Mouse (Mus musculus) erythroblast, embryonic 14.5 days (primary cell): ENCODE measurements around the gene Fgfr2.

Experiments
- GATA1 ChIP-seq: IDR thresholded peaks from 2 replicates; pipeline ENCODE4 v1.6.1; 2012; ENCODE audit warnings: low read length, inconsistent platforms, mixed read lengths
- TAL1 ChIP-seq: IDR thresholded peaks from 3 replicates; pipeline ENCODE4 v1.6.1; 2012; ENCODE audit warnings: low read length, inconsistent platforms, mixed read lengths

GRCm38 (mm10) chr7:132410958-132411357 lies 712.2 kb downstream of the Fgfr2 start:
- TF ChIP-seq GATA1 (no peak), TAL1 (no peak)
